Mouse (Mus musculus) left cerebral cortex, adult 2 months (tissue): ENCODE measurements around the gene Elp5. TPM values are rescaled to one million over a fixed set of nuclear protein-coding genes. Genes with fewer than 3 reads are reported as not detected.

Experiments
- DNase-seq, 2 experiments: peaks; one replicate each; pipeline ENCODE4 v3.0.0; 2021 to 2022; ENCODE audit warnings: low spot score in 2 of 2, mixed read lengths in 1 of 2; ENCODE audit errors: extremely low spot score in 1 of 2
- H3K27ac ChIP-seq: fragments of 200-600 bp; 2 replicates; pipeline ENCODE4 v1.8.1; 2022
- H3K4me3 ChIP-seq: fragments of 200-600 bp; 2 replicates; pipeline ENCODE4 v1.8.1; 2022
- CTCF ChIP-seq: fragments of 200-600 bp; IDR thresholded peaks from 2 replicates; pipeline ENCODE4 v1.8.1; 2022; ENCODE audit warnings: antibody characterized with exemption, mild to moderate bottlenecking, moderate library complexity
- intact Hi-C: fragments of 180-260 bp; cut with DNase I; formaldehyde crosslinking; loops from one replicate; pipeline ENCODE4 v1.15.1; 2025
- total RNA-seq, 2 experiments: library from RNA; stranded (reverse); gene quantifications; 2 replicates each; pipeline ENCODE4 v1.2.3; 2021

Elp5 gene
- total RNA-seq, 2 experiments from 2014 or later = 90.9 to 93.8 TPM

DNA sequence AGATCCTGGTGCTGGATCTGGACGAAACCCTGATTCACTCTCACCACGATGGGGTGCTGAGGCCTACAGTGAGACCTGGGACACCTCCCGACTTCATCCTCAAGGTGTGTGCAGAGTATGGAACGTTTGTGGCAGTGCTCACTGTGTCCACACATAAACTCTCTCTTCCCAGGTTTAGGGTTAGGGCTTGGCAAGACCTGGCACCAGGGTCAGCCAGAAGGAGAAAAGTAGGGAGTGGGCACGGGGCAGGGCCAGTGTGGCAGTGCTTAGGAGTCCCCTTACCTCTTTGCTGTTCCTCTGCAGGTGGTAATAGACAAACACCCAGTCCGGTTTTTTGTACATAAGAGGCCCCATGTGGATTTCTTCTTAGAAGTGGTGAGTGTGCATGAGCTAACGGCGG is 2.1 kb upstream of the Elp5 start:
- TF ChIP-seq CTCF = no peak
- Histone ChIP-seq H3K4me3 (no peak overlapping the region), H3K27ac (no peak overlapping the region)
- intact Hi-C loops = no loop called here
- DNase-seq = no peak

DNA sequence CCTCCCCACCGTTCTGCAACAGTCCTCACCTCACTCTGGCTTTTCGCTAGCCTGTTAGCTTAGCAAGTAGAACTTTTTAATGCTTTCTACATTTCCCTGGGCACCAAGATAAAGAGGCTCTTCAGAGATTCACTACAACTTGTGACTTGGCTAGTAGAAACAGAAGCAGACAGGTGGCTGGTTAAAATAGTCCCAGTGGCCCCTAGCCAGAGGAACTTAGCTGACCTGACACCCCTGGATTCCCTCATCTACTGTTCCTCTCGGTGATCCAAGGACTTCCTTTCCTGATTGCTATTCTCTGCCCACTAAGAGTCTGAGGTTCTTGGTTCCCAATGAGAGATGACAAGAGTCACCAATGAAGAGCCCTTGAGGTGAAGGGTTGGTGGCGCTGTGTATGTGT is 1.1 kb upstream of the Elp5 start:
- Histone ChIP-seq H3K4me3 (no peak overlapping the region), H3K27ac (no peak overlapping the region)
- intact Hi-C loops = no loop called here
- DNase-seq = no peak
- no peak for TF ChIP-seq CTCF

DNA sequence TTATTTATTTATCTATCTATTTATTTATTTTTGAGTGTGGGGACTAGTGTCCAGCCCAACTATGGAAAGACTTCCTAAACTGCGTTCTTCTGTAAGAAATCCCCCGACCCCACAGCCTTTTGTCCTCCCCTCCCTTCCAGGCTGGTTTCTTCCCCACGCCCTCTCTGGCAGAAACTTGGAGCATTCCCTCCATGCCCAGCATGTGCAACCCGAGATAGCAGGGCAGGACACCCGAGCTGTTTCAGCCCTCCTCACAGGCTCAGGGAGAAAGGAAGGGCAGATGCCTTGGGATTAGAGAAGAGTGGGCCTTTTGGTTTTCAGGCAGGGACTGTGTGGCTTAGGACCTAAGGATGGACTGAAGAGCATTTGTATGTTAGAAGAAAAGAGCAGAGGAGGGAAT is 560 bp upstream of the Elp5 start:
- peak overlapping the region; percentile 19 for H3K4me3 ChIP-seq
- no peak for DNase-seq
- intact Hi-C loops = no loop called here
- no peak for TF ChIP-seq CTCF
- no peak overlapping the region for H3K27ac ChIP-seq

DNA sequence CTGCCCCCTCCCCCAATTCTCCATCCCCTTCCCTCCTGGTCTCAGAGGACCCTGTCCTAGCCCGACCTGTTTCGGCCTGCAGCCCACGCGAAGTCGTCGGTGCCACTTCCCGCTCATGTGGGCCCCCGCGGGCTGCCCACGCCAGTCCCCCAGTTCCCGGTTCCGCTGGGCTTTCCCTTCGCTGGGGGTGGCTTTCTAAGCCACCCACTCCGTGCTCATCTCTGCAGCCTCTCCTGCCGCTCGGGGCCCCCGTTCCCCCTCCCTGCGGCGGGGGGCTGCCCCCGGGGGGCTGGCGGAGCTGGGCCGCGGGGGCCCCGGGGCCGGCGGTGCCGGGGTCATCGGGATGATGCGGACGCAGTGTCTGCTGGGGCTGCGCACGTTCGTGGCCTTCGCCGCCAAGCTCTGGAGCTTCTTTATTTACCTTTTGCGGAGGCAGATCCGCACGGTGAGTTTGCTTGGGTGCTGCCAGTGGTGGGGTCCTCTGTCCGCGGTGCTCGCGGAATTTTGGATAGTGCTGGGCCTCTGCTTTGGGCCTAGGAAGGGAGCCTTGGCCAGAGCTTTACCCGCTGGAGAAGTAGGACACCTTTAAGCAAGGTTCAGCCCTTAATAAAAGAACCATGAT is 1.1 kb downstream of the Elp5 start, which contains the start of gene Ctdnep1:
TSS of gene Ctdnep1 (plus strand) at position 16 of the 622 bp plus-strand sequence.
- intact Hi-C loops = loop anchor here (1.0 to 2.0 kb wide), 4 partner anchors 14 to 222 kb away; partner anchors contain the start of genes Eif5a, Phf23 and Ybx2
- peak within 1 kb of the TSS; percentile 95 for H3K27ac ChIP-seq
- peak in 1 of 2 experiments; percentile 43 for DNase-seq
- TF ChIP-seq CTCF = no peak
- H3K4me3 ChIP-seq = peak within 1 kb of the TSS; percentile 61

DNA sequence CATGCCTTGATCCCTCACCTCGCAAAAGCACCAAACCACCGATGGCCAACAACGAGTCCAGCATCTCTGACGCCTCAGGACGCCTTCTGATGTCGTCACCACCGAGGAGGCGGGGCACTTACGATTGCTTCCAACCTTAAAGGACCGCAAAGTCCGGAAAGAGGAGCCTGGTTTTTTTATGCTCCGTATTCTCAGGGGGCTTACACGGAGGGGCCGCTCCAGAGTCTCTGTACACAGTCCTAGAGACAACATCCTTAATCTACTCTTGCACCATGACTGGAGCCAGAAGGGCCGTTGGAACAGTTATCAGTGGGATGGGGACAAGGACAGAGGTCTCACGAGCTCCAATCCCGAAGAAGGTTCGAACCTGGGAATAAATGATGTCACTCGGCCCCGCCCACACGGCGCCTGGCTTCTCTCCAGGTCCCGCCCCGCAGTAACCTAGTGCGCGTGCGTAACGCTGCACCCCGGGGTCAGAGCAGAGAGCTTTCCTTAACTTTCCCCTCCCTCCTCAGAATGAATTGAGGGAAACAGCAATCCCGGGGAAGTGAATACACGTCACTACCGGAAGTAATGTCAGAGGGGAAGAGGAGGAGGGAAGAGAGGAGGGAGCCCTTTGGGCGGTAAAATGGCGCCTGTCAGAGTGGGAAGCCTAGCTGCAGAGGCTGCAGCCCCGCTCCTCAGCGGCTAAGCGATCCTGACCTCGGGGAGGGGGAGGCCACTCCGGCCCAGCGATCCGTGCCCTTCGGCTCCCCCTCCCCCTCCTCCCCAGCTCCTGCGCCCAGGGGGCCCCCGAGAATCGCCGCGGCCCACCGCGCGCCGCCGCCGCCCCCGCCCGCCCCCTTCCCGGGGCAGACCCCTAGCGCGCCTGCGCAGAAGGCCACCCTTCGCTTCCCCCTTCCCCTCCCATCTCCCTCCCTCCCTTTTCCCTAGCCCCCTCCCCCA is 1.8 kb downstream of the Elp5 start:
- intact Hi-C loops = loop anchor here (1.0 to 2.0 kb wide), 4 partner anchors 14 to 221 kb away; partner anchors contain the start of genes Eif5a, Phf23 and Ybx2
- peak overlapping the region; percentile 61 for H3K4me3 ChIP-seq
- DNase-seq = peak; percentile 98 to 99
- TF ChIP-seq CTCF = no peak
- peak overlapping the region; percentile 95 for H3K27ac ChIP-seq

DNA sequence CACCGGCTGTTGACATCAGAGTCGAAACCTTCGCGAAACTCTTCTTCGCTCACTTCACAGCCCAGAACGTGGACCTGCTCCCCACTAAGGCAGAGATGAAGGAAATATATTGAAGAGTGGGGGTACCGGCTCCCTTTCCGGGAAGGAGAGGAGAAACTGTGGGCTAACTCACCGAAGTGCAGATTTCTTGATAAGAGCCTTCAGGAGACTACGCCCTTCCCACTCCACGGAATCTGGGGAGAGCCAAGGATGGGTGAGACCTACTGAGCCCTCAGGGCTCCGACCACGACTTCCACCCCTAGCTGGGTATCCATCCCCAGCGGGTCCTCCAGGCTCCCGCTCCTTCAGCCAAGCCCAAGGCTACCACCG is 2.5 kb downstream of the Elp5 start:
- H3K4me3 ChIP-seq = peak overlapping the region; percentile 61
- intact Hi-C loops = loop anchor here (2.0 kb wide), 3 partner anchors 15 to 59 kb away; partner anchors contain the start of genes Eif5a, Phf23 and Ybx2
- peak overlapping the region; percentile 95 for H3K27ac ChIP-seq
- no peak for TF ChIP-seq CTCF
- no peak for DNase-seq

DNA sequence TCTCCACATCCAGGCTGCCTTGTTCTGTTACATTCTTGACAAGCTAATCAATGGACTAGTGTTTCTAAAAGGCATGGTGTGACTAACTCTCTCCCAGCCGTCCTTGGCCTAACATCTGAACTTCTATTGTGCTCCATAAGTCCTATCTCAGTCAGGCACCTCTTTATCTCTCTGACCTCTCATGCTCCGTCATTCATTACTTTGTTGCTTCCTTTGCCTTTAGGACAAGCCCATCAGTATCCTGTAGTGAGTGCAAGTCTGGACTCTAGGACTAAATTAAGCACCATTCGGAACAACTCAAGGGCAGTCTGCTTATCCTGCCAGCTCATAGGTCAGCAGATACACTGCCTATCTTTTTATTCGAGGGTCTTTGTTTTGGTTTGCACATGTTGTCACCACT is 6.0 kb downstream of the Elp5 start:
- no peak for DNase-seq
- intact Hi-C loops = no loop called here
- no peak overlapping the region for H3K4me3 ChIP-seq
- no peak for TF ChIP-seq CTCF
- H3K27ac ChIP-seq = no peak overlapping the region

DNA sequence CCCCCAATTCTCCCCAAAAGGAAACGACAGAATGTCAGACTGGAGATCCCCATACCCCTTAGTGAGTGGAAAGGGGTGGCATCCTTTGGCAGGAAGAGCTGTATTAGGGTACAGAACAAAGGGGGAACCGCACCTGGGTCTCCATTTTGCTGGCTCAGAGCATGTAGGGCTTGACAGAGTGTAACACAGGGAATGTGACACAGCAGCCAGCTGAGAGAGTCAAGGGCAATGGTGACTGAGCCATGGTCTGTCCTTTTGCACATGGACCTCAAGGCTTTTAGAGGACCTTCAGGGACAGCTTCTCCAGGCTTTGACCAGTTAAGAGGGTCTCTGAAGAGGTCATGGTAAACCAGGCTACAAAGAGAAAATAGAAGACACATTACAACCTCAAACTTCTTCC is 7.4 kb downstream of the Elp5 start:
- no peak for DNase-seq
- intact Hi-C loops = no loop called here
- Histone ChIP-seq H3K27ac (no peak overlapping the region), H3K4me3 (no peak overlapping the region)
- TF ChIP-seq CTCF = no peak

DNA sequence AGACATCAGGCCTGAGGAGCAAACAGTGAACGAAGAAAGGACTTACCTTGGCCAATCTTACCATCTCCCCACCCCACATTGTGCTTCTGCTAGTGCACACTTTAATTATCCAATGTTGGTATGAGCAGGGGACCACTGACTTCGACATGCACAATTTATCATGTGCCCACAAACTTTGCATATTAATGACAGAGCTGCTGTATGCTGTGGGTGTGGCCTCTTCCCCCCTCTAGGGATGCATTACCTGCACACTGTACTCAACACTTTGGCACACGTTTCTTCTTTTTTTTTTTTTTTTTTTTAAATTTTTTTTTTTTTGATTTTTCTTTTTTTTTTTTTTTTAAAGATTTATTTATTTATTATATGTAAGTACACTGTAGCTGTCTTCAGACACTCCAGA is 11.5 kb downstream of the Elp5 start:
- intact Hi-C loops = no loop called here
- H3K4me3 ChIP-seq = no peak overlapping the region
- no peak for TF ChIP-seq CTCF
- H3K27ac ChIP-seq = no peak overlapping the region
- DNase-seq = no peak

DNA sequence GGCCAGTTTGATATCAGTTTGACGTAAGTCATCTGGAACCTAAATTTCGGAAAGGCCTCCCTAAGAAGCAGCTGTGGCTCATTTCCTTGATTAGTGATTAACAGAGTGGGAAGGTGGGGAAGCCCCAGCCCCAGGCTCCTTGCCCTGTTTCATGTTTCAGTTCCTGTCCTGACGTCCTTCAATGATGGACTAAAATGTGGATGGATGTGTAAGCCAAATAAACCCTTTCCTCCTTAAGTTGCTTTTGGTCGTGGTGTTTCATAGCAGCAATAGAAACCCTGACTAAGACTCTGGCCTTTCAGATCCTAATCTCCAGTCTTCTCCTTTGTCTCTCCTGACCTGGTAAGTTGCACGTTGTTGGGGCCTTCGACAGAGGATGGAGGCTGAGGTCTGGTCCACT is 12.1 kb downstream of the Elp5 start:
- no peak overlapping the region for H3K4me3 ChIP-seq
- intact Hi-C loops = no loop called here
- DNase-seq = no peak
- H3K27ac ChIP-seq = no peak overlapping the region
- TF ChIP-seq CTCF = no peak

DNA sequence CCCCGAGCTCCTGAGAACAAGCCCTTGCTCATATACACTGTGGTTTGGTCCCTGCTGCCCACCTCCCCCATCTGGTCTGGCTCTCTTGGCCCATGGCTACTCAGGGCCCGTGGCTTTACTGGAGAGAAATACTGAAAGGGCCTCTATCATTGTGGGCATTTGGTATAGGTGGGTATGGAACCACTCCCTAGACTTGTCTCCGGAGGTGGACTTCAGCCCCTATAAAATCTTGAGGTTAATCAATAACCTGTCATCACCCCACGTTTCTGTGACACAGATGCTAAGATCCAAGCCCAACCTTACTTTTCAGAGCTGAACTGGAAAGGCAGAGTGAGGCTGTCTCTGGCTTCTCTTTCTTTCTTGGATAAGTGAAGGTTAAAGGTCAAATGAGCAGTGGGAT is 13.5 kb downstream of the Elp5 start:
- H3K27ac ChIP-seq = no peak overlapping the region
- intact Hi-C loops = no loop called here
- TF ChIP-seq CTCF = no peak
- no peak overlapping the region for H3K4me3 ChIP-seq
- no peak for DNase-seq

DNA sequence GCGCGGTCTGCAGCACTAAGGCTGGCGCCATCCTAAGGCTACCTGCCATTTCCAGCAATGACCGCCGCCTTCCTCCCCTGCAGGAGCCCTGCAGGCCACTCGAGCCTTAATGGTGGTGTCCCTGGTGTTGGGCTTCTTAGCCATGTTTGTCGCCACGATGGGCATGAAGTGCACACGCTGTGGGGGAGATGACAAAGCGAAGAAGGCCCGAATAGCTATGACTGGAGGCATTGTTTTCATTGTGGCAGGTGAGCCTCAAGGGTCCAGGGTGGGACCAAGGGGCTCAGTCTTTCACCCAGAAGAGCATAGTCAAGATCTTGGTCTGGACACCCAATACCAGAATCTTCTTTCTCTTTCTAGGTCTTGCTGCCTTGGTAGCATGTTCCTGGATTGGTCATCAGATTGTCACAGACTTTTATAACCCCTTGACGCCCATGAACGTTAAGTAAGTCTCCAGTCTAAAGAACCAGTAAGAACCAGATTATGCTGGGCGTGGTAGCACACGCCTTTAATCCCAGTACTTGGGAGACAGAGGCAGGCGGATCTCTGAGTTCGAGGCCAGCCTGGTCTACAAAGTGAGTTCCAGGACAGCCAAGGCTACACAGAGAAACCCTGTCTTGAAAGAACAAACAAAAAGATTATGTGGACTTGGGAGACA is 15.3 kb downstream of the Elp5 start:
- no peak overlapping the region for H3K4me3 ChIP-seq
- intact Hi-C loops = no loop called here
- TF ChIP-seq CTCF = no peak
- DNase-seq = no peak
- no peak overlapping the region for H3K27ac ChIP-seq
